Mouse (Mus musculus): ENCODE results near the gene Olfr716.
"Not testable (repeated sequence)": the region's sequence is repeated elsewhere in the genome, so short reads cannot be mapped to it uniquely, and the experiment has no call there.

Gene Olfr716

DNA sequence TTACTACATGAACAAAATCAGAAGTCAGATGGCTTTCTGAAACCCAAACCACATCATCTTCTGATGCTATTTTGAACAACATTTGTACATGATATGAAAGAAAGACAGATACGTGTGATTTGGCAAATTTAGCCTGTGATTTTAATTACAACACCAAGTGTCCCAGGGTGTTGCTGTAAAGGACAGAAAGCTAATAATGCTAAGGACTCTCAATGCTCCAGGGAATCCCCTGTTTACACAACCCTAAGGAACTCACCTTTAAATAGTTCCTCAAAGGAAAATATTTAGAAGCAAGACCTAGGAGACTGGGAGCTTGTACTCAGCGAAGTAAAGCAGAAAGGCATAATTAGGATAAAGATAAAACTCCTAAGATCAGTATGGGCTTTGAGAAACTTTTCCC, at the start of gene Olfr716:
TSS of gene Olfr716 (plus strand) at position 301 of the 400 bp plus-strand sequence.
- TF ChIP-seq GATA4 (IDR thresholded peaks at IDR 0.05; ENCODE audit: insufficient replicate concordance, low read length), result not testable (repeated sequence)

GRCm38 (mm10) chr7:107092920-107093319, 45.2 kb upstream of the Olfr716 start, which contains the start of gene Olfr17:
Olfr17 (plus strand) TSS chr7:107093220.
- TF ChIP-seq GATA4 (IDR thresholded peaks at IDR 0.05; ENCODE audit: insufficient replicate concordance, low read length), result no peak

- TF ChIP-seq GATA4 (IDR thresholded peaks at IDR 0.05; ENCODE audit: insufficient replicate concordance, low read length), result not testable (repeated sequence)
These were observed 27.9 kb upstream of the Olfr716 start, which contains the start of gene Olfr715b for GRCm38 (mm10) chr7:107110269-107110668. Olfr715b (minus strand) TSS chr7:107110369.

DNA sequence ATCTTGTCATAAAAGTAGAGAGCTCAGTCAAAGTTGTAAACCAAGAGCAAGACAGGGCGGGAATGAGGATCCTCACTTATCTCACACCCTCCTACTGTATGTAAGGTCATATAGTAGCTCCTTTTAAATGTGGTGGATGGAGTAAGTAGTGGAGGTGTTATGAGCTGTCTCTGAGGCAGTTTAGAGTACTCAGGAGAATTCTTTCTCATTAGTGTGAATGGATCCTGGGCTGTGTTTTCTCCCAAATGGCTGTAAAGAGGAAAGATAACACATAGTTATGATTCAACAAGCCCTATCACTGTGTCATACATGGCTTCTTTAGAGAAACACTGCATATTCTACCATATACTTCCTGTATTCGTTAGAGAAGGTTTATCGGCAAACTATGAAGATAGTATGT, 7.1 kb upstream of the Olfr716 start, which contains the start of gene Olfr715:
TSS of gene Olfr715 (minus strand) at position 101 of the 400 bp plus-strand sequence.
- TF ChIP-seq GATA4 (IDR thresholded peaks at IDR 0.05; ENCODE audit: insufficient replicate concordance, low read length), result not testable (repeated sequence)

GRCm38 (mm10) chr7:107166690-107167089, 28.6 kb downstream of the Olfr716 start, which contains the start of gene Nlrp14:
Nlrp14 (plus strand) TSS chr7:107166990.
- no peak for TF ChIP-seq GATA4 (IDR thresholded peaks at IDR 0.05; ENCODE audit: insufficient replicate concordance, low read length)

DNA sequence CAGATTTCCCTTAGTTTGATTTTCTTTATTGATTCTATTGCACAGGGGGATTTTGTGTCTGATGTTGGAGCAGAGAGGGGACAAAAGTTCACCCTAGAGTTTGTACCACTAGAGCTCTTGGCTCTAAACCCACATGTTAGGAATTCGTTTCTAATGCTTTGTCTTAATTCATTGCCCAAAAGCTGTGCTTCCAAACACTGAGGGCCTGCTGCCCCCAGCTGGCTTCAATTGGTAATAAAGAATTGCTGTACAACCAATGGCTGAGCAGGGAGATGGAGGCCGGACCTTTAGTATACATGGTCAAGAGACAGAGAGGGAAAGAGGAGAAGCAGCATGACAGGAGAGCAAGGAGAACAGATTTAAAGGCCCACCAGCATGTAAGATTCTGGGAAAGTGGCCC, 42.3 kb downstream of the Olfr716 start:
- no peak for TF ChIP-seq GATA4 (IDR thresholded peaks at IDR 0.05; ENCODE audit: insufficient replicate concordance, low read length)
